Mouse (Mus musculus): Measurements from ENCODE around the gene Drc3.

- TF ChIP-seq CTCF (IDR thresholded peaks at IDR 0.05; ENCODE audit: borderline replicate concordance, insufficient read depth, low read depth, low read length) (no peak), POLR2A (IDR thresholded peaks at IDR 0.05; ENCODE audit: borderline replicate concordance, insufficient read depth, low read length) (no peak)
Measured at GRCm38 (mm10) chr11:60355952-60356351, 2.8 kb downstream of the Drc3 start.
